Mouse (Mus musculus): ENCODE measurements around the gene Apoc4. TPM values are rescaled to one million over a fixed set of nuclear protein-coding genes. Genes with fewer than 3 reads are reported as not detected.
"Not testable (repeated sequence)": the region's sequence is repeated elsewhere in the genome, so short reads cannot be mapped to it uniquely, and the experiment has no call there.

Gene Apoc4
- polyA plus RNA-seq, 1 experiment from 2014 or later = not detected

GRCm38 (mm10) chr7:19686927-19687583, 5.8 kb upstream of the Apoc4 start:
- H3K9ac ChIP-seq (replicated peaks); H3K36me3 ChIP-seq; H3K27me3 ChIP-seq; H3K9me3 ChIP-seq; ATAC-seq (replicated peaks); H3K27ac ChIP-seq (replicated peaks); H3K4me2 ChIP-seq (replicated peaks); H3K4me3 ChIP-seq; H3K4me1 ChIP-seq: not testable (repeated sequence)
- 74% methylated on average over 8 of the region's 8 CpGs for WGBS

GRCm38 (mm10) chr7:19686521-19686920, 5.2 kb upstream of the Apoc4 start:
- no peaks in the 10 kb centered on the region for H3K36me3 ChIP-seq
- WGBS = 84% methylated on average over 6 of the region's 6 CpGs
- H3K4me2 ChIP-seq (replicated peaks) = no peak overlapping the region
- no peaks in the 10 kb centered on the region for H3K9me3 ChIP-seq
- no peak overlapping the region for H3K4me3 ChIP-seq
- no peak overlapping the region for H3K9ac ChIP-seq (replicated peaks)
- no peak for ATAC-seq (replicated peaks)
- no peak overlapping the region for H3K27ac ChIP-seq (replicated peaks)
- no peaks in the 10 kb centered on the region for H3K27me3 ChIP-seq
- no peaks in the 10 kb centered on the region for H3K4me1 ChIP-seq

- no peaks in the 10 kb centered on the region for H3K9me3 ChIP-seq
- H3K36me3 ChIP-seq = no peaks in the 10 kb centered on the region
- no peaks in the 10 kb centered on the region for H3K4me1 ChIP-seq
- WGBS = 60% methylated on average over 4 of the region's 4 CpGs
- H3K27ac ChIP-seq (replicated peaks) = no peak overlapping the region
- H3K4me3 ChIP-seq = no peak overlapping the region
- H3K9ac ChIP-seq (replicated peaks) = no peak overlapping the region
- H3K4me2 ChIP-seq (replicated peaks) = no peak overlapping the region
- no peak for ATAC-seq (replicated peaks)
- no peaks in the 10 kb centered on the region for H3K27me3 ChIP-seq
These were observed 4.1 kb upstream of the Apoc4 start for GRCm38 (mm10) chr7:19685374-19685773.

- H3K4me2 ChIP-seq (replicated peaks) = no peak overlapping the region
- H3K9me3 ChIP-seq = no peaks in the 10 kb centered on the region
- no peaks in the 10 kb centered on the region for H3K4me1 ChIP-seq
- no peak overlapping the region for H3K27ac ChIP-seq (replicated peaks)
- no peaks in the 10 kb centered on the region for H3K36me3 ChIP-seq
- H3K4me3 ChIP-seq = no peak overlapping the region
- H3K27me3 ChIP-seq = no peaks in the 10 kb centered on the region
- 92% methylated on average over 6 of the region's 6 CpGs for WGBS
- ATAC-seq (replicated peaks) = no peak
- no peak overlapping the region for H3K9ac ChIP-seq (replicated peaks)
These were observed 2.5 kb upstream of the Apoc4 start for GRCm38 (mm10) chr7:19683771-19684201.

DNA sequence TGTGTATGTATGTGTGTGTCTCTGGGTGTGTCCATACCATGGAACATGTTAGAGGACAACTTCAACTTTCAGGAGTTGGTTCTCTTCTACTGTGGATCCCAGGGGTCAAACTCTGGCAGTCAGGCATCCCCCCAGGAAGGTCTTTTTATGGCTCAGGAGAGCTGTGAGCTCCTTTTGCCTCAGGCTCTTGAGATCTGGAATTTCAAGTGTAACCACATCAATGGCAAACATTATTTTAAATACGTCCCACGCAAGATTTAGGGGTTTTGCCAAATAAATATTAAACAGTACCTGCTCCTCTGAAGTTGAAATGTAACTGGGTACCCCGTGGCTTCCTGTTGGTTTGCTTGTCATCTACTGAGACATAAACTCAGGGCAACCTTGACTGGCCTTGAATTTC, 1.7 kb upstream of the Apoc4 start:
- no peaks in the 10 kb centered on the region for H3K4me1 ChIP-seq
- no peak for ATAC-seq (replicated peaks)
- no peak overlapping the region for H3K27ac ChIP-seq (replicated peaks)
- H3K36me3 ChIP-seq = no peaks in the 10 kb centered on the region
- H3K27me3 ChIP-seq = no peaks in the 10 kb centered on the region
- H3K9me3 ChIP-seq = no peaks in the 10 kb centered on the region
- WGBS = 75% methylated on average over 3 of the region's 3 CpGs
- no peak overlapping the region for H3K4me2 ChIP-seq (replicated peaks)
- H3K4me3 ChIP-seq = no peak overlapping the region
- no peak overlapping the region for H3K9ac ChIP-seq (replicated peaks)

DNA sequence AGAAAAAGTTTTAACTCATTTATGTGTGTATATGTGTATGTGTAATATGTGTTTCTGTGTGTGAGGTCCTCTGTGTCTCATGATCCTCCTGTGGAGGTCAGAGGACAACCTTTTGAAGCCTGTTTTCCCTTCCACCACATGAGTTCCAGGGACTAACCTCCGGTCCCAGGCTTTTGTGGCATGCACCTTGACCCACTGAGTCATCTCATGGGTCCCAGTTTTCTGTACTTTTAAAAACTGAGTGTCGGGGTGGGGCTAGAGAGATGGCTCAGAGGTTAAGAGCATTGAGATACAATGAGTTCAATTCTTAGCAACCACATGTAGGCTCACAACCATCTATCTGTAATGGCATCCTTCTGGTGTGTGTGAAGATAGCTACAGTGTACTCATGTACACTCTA, 577 bp downstream of the Apoc4 start:
- no peaks in the 10 kb centered on the region for H3K27me3 ChIP-seq
- no peaks in the 10 kb centered on the region for H3K4me1 ChIP-seq
- ATAC-seq (replicated peaks) = no peak
- H3K36me3 ChIP-seq = no peaks in the 10 kb centered on the region
- WGBS = 89% methylated on average over 2 of the region's 2 CpGs
- H3K9me3 ChIP-seq = no peaks in the 10 kb centered on the region
- H3K4me3 ChIP-seq = no peak overlapping the region
- H3K9ac ChIP-seq (replicated peaks) = no peak overlapping the region
- H3K27ac ChIP-seq (replicated peaks) = no peak overlapping the region
- no peak overlapping the region for H3K4me2 ChIP-seq (replicated peaks)

DNA sequence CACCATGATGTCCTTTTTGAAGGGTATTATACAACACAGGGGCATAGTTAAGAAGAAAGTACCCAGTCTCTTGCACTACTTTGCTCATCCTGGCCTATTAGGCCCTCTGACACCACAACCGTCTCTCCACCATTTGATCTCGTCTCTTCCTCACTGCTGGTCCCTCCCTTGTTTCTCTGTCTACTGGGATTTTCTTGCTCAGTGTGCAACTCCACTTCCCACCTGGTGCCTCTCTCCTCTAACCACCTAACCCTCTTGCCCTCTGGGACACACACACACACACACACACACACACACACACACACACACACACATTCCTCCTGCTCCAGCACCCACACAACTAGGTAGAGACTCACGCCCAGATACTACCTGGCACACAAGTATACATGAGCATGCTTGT, 2.4 kb downstream of the Apoc4 start:
- no peak overlapping the region for H3K4me2 ChIP-seq (replicated peaks)
- no peaks in the 10 kb centered on the region for H3K36me3 ChIP-seq
- H3K4me1 ChIP-seq = no peaks in the 10 kb centered on the region
- H3K27me3 ChIP-seq = no peaks in the 10 kb centered on the region
- H3K4me3 ChIP-seq = no peak overlapping the region
- WGBS = 90% methylated on average over 3 of the region's 3 CpGs
- H3K9ac ChIP-seq (replicated peaks) = no peak overlapping the region
- H3K9me3 ChIP-seq = no peaks in the 10 kb centered on the region
- ATAC-seq (replicated peaks) = no peak
- H3K27ac ChIP-seq (replicated peaks) = no peak overlapping the region

- Histone ChIP-seq H3K4me2 (replicated peaks) (no peak within 1 kb of the TSS), H3K36me3 (no peaks in the 10 kb centered on the region), H3K9me3 (no peaks in the 10 kb centered on the region), H3K4me1 (no peaks in the 10 kb centered on the region), H3K4me3 (no peak within 1 kb of the TSS), H3K27me3 (no peaks in the 10 kb centered on the region), H3K27ac (replicated peaks) (no peak within 1 kb of the TSS), H3K9ac (replicated peaks) (no peak within 1 kb of the TSS)
- no peak for ATAC-seq (replicated peaks)
- WGBS = 82% methylated on average over 8 of the region's 8 CpGs
These were observed 3.4 kb downstream of the Apoc4 start, which contains the start of gene Apoc2 for GRCm38 (mm10) chr7:19677872-19678271. TSS of gene Apoc2 (minus strand) at chr7:19677941.

DNA sequence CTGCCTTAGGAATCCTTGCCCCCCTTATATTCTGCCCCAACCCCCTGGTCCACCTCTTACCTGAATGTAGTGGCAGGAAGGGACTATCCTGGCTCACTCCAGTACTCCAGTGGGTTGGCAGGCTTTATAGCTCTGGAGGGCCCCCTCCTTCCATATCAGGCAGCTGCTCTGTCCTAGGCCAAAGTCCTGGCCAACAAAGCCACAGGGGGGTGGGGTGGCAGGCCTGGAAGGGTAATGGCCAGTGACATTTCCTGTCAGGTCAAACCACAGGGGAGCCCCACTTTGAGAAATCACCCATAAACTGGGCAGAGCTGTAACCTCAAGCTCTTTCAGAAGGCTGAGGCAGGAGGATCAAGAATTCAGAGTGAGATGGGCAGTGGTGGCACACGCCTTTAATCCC, 4.6 kb downstream of the Apoc4 start:
- H3K9me3 ChIP-seq = no peaks in the 10 kb centered on the region
- no peaks in the 10 kb centered on the region for H3K4me1 ChIP-seq
- no peaks in the 10 kb centered on the region for H3K36me3 ChIP-seq
- H3K4me2 ChIP-seq (replicated peaks) = no peak overlapping the region
- no peak overlapping the region for H3K9ac ChIP-seq (replicated peaks)
- 72% methylated on average over 1 of the region's 1 CpGs for WGBS
- H3K27ac ChIP-seq (replicated peaks) = no peak overlapping the region
- no peak overlapping the region for H3K4me3 ChIP-seq
- ATAC-seq (replicated peaks) = no peak
- H3K27me3 ChIP-seq = no peaks in the 10 kb centered on the region

DNA sequence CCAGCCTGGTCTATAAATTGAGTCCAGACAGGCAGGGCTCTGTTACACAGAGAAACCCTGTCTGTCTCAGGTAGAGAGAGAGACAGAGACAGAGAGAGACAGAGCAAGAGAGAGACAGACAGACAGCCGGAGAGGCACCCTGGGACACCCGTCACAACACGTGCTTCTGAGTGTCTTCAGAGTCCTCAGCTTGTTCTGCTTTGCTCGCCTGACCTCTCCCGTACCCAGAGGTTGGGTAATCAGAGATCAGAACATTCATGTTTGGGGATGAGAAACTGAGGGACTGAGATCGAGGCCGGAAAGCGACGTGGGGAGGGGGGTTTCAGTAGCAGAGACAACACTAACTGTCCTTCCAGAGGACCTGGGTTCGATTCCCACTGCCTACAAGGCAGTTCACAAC, 5.5 kb downstream of the Apoc4 start:
- 85% methylated on average over 10 of the region's 10 CpGs for WGBS
- ATAC-seq (replicated peaks) = no peak
- no peak overlapping the region for H3K4me2 ChIP-seq (replicated peaks)
- no peaks in the 10 kb centered on the region for H3K4me1 ChIP-seq
- no peaks in the 10 kb centered on the region for H3K27me3 ChIP-seq
- no peak overlapping the region for H3K9ac ChIP-seq (replicated peaks)
- H3K9me3 ChIP-seq = no peaks in the 10 kb centered on the region
- no peaks in the 10 kb centered on the region for H3K36me3 ChIP-seq
- no peak overlapping the region for H3K27ac ChIP-seq (replicated peaks)
- no peak overlapping the region for H3K4me3 ChIP-seq

- WGBS = 63% methylated on average over 14 of the region's 14 CpGs
- H3K9ac ChIP-seq (replicated peaks) = no peak overlapping the region
- H3K4me2 ChIP-seq (replicated peaks) = no peak overlapping the region
- H3K4me1 ChIP-seq = peaks cover 5% of the 10 kb centered on the region; the same call in 1 of the 2 replicates
- H3K27me3 ChIP-seq = no peaks in the 10 kb centered on the region
- H3K4me3 ChIP-seq = no peak overlapping the region
- no peak for ATAC-seq (replicated peaks)
- H3K9me3 ChIP-seq = no peaks in the 10 kb centered on the region
- H3K36me3 ChIP-seq = no peaks in the 10 kb centered on the region
- H3K27ac ChIP-seq (replicated peaks) = no peak overlapping the region
These were observed 8.1 kb downstream of the Apoc4 start for GRCm38 (mm10) chr7:19673083-19673699.

DNA sequence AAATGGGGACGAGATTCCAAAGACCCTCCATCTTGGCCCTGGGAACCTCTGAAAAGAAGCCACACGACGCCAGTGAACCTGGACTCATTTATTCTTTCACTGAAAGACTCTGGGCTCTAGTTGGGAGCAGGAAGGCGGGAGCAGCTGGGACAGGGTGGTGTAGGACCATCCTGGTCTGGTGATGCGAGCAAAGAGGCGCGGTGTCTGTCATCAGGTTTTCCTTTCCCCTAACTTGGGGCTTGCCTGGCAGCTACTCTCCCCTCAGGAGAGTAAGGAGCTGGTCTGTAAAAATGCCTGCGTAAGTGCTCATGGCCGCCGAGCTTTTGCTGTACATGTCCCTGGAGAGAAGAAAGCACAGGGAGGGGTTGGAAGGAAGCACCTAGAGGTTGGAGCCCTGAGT, 9.8 kb downstream of the Apoc4 start:
- Histone ChIP-seq H3K4me2 (replicated peaks) (no peak overlapping the region), H3K9me3 (no peaks in the 10 kb centered on the region)

More for the DNA sequence above, 9.8 kb downstream of the Apoc4 start:
- Histone ChIP-seq H3K27ac (replicated peaks) (no peak overlapping the region), H3K4me3 (no peak overlapping the region), H3K4me1 (peaks cover 5% of the 10 kb centered on the region; the same call in 1 of the 2 replicates), H3K36me3 (no peaks in the 10 kb centered on the region), H3K9ac (replicated peaks) (no peak overlapping the region), H3K27me3 (no peaks in the 10 kb centered on the region)
- ATAC-seq (replicated peaks) = no peak
- WGBS = 70% methylated on average over 10 of the region's 10 CpGs

Data from forebrain, embryonic 15.5 days (tissue).